ENCODE assay signal across 17 mouse cellular contexts in genomic region chr11:99168030-99168474, GRCm38 (mm10). TPM values are rescaled to one million over a fixed set of nuclear protein-coding genes. Genes with fewer than 3 reads are reported as not detected.
A peak's percentile ranks its signal among the peaks of the same experiment; 100 is the strongest.
DNase-seq lines count a peak whose midpoint lies in the region; ATAC-seq and TF ChIP-seq lines count a peak whose summit lies in the region.
"Had no signal": no experiment of that assay in that cellular context is flagged by ENCODE, and none has a peak within 500 bp of the region (broad histone marks: within the 10 kb centered on the region; RNA-seq: fewer than 3 reads in every experiment).

No protein-coding gene starts in this region.

- no peaks in the 10 kb centered on the region for H3K9me3 ChIP-seq in MEL (replicated peaks; ENCODE audit: insufficient read depth, low read length)
- H3K9me3 ChIP-seq: heart, embryonic 15.5 days; hindbrain, embryonic 15.5 days had no signal

- peak overlapping the region; percentile 28 for H3K9ac ChIP-seq in MEL (ENCODE audit: control insufficient read depth, low read depth, low read length, poor library complexity, severe bottlenecking)
- H3K9ac ChIP-seq: forebrain, postnatal 0 days; heart, embryonic 15.5 days; hindbrain, embryonic 15.5 days had no signal

- H3K4me1 ChIP-seq in MEL (ENCODE audit: control insufficient read depth in 1 of 2, insufficient read depth in 2 of 2, low read length in 2 of 2): peaks cover 2 to 32% of the 10 kb centered on the region in 2 experiments
- no peaks in the 10 kb centered on the region for H3K4me1 ChIP-seq in kidney, adult 2 months (ENCODE audit: control insufficient read depth, insufficient read depth, low read length)
- H3K4me1 ChIP-seq: heart, embryonic 15.5 days; hindbrain, embryonic 15.5 days had no signal

- peaks cover 9 to 12% of the 10 kb centered on the region in 2 experiments for H3K27me3 ChIP-seq in MEL (ENCODE audit: control insufficient read depth in 1 of 2, insufficient read depth in 2 of 2, low read length in 2 of 2)
- no peaks in the 10 kb centered on the region for H3K27me3 ChIP-seq in kidney, adult 2 months (replicated peaks; ENCODE audit: control insufficient read depth, insufficient read depth, low read length)
- H3K27me3 ChIP-seq: heart, embryonic 15.5 days; hindbrain, embryonic 15.5 days had no signal

- ATAC-seq in megakaryocyte, adult 5-6 weeks (ENCODE audit: poor library complexity, severe bottlenecking): peak; percentile 69
- ATAC-seq: forebrain, postnatal 0 days had no signal

- no peaks in the 10 kb centered on the region for H3K79me2 ChIP-seq in MEL (ENCODE audit: control insufficient read depth, insufficient read depth, low read length, poor library complexity)

- TF ChIP-seq POLR2A in MEL (IDR thresholded peaks at IDR 0.05; ENCODE audit: control insufficient read depth in 1 of 2, insufficient read depth in 1 of 2, low read depth in 1 of 2, low read length in 2 of 2, poor library complexity in 1 of 2): no peak
- TF ChIP-seq POLR2A in kidney, adult 2 months (IDR thresholded peaks at IDR 0.05; ENCODE audit: low read depth, low read length): no peak

- TF ChIP-seq RAD21 in MEL (IDR thresholded peaks at IDR 0.05; ENCODE audit: low read depth, low read length): no peak

- intact Hi-C loops in left cerebral cortex, postnatal 36 days (cut with DNase I): no loop called here

- peak overlapping the region; percentile 43 to 53 for H3K4me3 ChIP-seq in MEL (ENCODE audit: control insufficient read depth in 1 of 2, insufficient read depth in 1 of 2, low read depth in 2 of 2, low read length in 2 of 2)
- H3K4me3 ChIP-seq in kidney, adult 2 months (ENCODE audit: insufficient read depth, low read depth, low read length): no peak overlapping the region
- H3K4me3 ChIP-seq: heart, embryonic 15.5 days; hindbrain, embryonic 15.5 days had no signal

- peak; percentile 64 for DNase-seq in lung, postnatal 25 days (ENCODE audit: low spot score)
- no peak for DNase-seq in lung, postnatal 4 days
- DNase-seq in MEL (ENCODE audit: low read depth, low spot score): peak; percentile 74
- DNase-seq in spleen, postnatal 36 days (ENCODE audit: low spot score in 2 of 2): peak; percentile 93 to 94
- no peak for DNase-seq in kidney, adult 2 months
- no peak for DNase-seq in left cerebral cortex, postnatal 36 days (ENCODE audit: low spot score in 2 of 2)
- DNase-seq: adrenal gland, postnatal 25 days; cerebellum, adult 11-12 months; forebrain, postnatal 0 days; gastrocnemius, postnatal 36 days; kidney, postnatal 10 days; liver; lung, postnatal 10 days had no signal

- no peak; a peak in 1 of 4 replicates for TF ChIP-seq EP300 in MEL (IDR thresholded peaks at IDR 0.05; ENCODE audit: low read depth in 1 of 2, low read length in 2 of 2)

- 41% methylated on average over 12 of the region's 12 CpGs for WGBS in kidney, adult 2 months

- H3K36me3 ChIP-seq in MEL (ENCODE audit: control insufficient read depth in 1 of 2, insufficient read depth in 2 of 2, low read length in 2 of 2): peaks cover 0 to 14% of the 10 kb centered on the region in 2 experiments; a peak in 2 of 4 replicates
- H3K36me3 ChIP-seq in kidney, adult 2 months (ENCODE audit: control insufficient read depth, insufficient read depth, low read length): no peaks in the 10 kb centered on the region
- H3K36me3 ChIP-seq: heart, embryonic 15.5 days; hindbrain, embryonic 15.5 days had no signal

- no peak for TF ChIP-seq CTCF in MEL (IDR thresholded peaks at IDR 0.05 in 2 of 3, conservative IDR thresholded peaks at IDR 0.05 in 1 of 3; ENCODE audit: control insufficient read depth in 1 of 3, insufficient read depth in 1 of 3, low read depth in 2 of 3, low read length in 3 of 3, poor library complexity in 1 of 3, severe bottlenecking in 1 of 3)
- no peak for TF ChIP-seq CTCF in kidney, adult 2 months (conservative IDR thresholded peaks at IDR 0.05; ENCODE audit: insufficient read depth, insufficient read length, low read depth, low read length)

- no peak overlapping the region for H3K27ac ChIP-seq in MEL (ENCODE audit: control insufficient read depth, low read depth, low read length)
- no peak overlapping the region for H3K27ac ChIP-seq in kidney, adult 2 months (ENCODE audit: insufficient read depth, low read depth, low read length)
- H3K27ac ChIP-seq: heart, embryonic 15.5 days; hindbrain, embryonic 15.5 days; stomach, postnatal 0 days had no signal

TF ChIP-seq in MEL, 35 proteins besides CTCF, POLR2A, EP300 and RAD21:
- TF ChIP-seq MEF2A (IDR thresholded peaks at IDR 0.05; ENCODE audit: extremely low read depth, insufficient replicate concordance, low read depth, low read length, poor library complexity, severe bottlenecking): no peak
- TF ChIP-seq USF1 (IDR thresholded peaks at IDR 0.05; ENCODE audit: low read depth, low read length): peak; percentile 54
- TF ChIP-seq SIN3A (IDR thresholded peaks at IDR 0.05; ENCODE audit: low read length): 0 out of 2 replicates have a peak, but pooled peaks have one; percentile 21
- TF ChIP-seq ZMIZ1 (IDR thresholded peaks at IDR 0.05; ENCODE audit: low read depth, low read length): no peak
- no peak for TF ChIP-seq POLR2AphosphoS5 (IDR thresholded peaks at IDR 0.05; ENCODE audit: borderline replicate concordance, low read depth, low read length)
- no peak for TF ChIP-seq GATA1 (IDR thresholded peaks at IDR 0.05; ENCODE audit: low read depth, low read length)
- TF ChIP-seq ZNF384 (IDR thresholded peaks at IDR 0.05; ENCODE audit: low read depth, low read length): peak; percentile 94
- no peak for TF ChIP-seq GABPA (IDR thresholded peaks at IDR 0.05; ENCODE audit: low read depth, low read length)
- TF ChIP-seq TCF12 (IDR thresholded peaks at IDR 0.05; ENCODE audit: low read depth, low read length): no peak

RNA-seq across cellular contexts. Expression of gene Ccr7, which starts 13.2 kb away (rescaled TPM):
- 0.04 TPM in 1 of 2 replicates, not detected in the other for total RNA-seq in MEL (2012; rRNA removed)
- polyA plus RNA-seq in MEL (2012; ENCODE audit: insufficient read depth in 1 of 2, insufficient read length in 2 of 2, low read depth in 1 of 2, low replicate concordance in 2 of 2, missing spikeins in 1 of 2): under 1 TPM in 1 of 2 experiments, not detected in 1; 0.06 TPM
- total RNA-seq in megakaryocyte, adult 5-6 weeks (2015): 0.39 and 0.45 TPM in 2 replicates
- 0.18 TPM in 1 of 2 replicates, not detected in the other for total RNA-seq in megakaryocyte, adult 5-6 weeks (2017)
- 1.1 and 11.2 TPM in 2 replicates for polyA plus RNA-seq in kidney, adult 2 months (2012; rRNA removed)
- not detected for total RNA-seq in left cerebral cortex, postnatal 36 days (2021)
- total RNA-seq: gastrocnemius, postnatal 36 days had no signal

Comparison
In these comparisons a context has a peak if more than half of its experiments do, and no peak if none do; other contexts are left out.
1. DNase-seq: peak in lung, postnatal 25 days (single experiment), MEL (single experiment) and spleen, postnatal 36 days (2 of 2); none in lung, postnatal 4 days (0 of 2), kidney, adult 2 months (single experiment) and left cerebral cortex, postnatal 36 days (0 of 2).